Mouse (Mus musculus) cerebellum, postnatal 14 days (tissue): ENCODE data around the gene Pcgf1.

Source experiments
- DNase-seq, 2 experiments: peaks; one replicate each; pipeline ENCODE4 v3.0.0; 2021; ENCODE audit warnings: mixed read lengths in 2 of 2

The Pcgf1 gene

GRCm38 (mm10) chr6:83103130-83103650 lies 25.5 kb downstream of the Pcgf1 start:
- DNase-seq: no peak

DNA sequence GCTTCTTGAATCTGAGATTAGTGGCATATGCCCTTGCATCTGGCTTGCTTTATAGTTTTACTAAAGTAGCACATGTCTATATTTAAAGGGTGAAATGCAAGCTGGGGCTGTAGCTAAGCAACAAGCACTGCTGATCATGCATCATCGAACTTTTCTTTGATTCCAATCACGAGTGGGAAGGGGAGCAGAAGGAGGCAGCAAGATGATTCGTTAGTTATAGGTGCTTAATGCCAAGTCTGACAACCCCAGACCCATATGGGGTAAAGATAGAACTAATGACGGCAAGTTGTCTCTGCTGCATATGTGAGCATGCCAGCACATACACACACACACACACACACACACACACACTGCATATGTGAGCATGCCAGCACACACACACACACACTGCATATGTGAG lies 26.5 kb downstream of the Pcgf1 start:
- no peak for DNase-seq

DNA sequence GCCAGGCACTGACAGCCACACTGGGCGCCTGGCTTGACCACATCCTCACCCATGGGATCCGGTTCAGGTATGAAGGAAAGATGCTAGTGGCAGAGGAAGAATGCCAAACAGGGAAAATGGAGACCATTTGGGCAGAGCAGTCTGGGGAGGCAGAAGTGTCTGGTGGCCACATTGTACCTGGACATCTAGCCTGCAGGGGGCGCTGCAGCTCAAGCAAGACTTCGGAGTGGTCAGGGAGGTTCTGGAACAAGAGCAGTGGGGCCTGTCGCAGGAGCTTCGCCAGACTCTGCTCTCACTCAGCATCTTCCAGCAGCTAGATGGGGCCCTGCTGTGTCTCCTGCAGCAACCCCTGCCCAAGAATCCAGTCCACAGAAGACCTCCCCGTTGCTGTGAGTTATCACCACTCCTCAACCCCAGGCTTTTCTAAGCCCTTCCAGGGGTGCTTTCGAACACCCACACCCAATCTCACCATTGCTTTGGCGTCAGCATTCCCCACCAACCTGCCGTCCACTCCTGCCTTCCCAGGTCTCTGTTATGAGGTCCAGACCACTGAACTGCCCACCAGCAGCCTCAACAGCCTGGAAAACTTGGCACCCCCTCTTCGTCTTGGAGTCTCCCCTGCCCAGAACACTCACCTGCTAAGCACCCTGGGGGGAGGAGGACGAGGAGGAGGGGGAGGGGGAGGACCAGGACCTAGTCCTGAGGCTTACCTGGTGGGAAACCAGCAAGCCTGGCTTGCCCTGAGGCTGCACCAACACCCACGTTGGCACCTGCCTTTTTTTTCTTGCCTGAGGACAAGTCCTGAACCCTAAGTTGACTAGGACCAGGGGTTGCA lies 30.1 kb downstream of the Pcgf1 start:
- peak; percentile 75 to 93 for DNase-seq

DNA sequence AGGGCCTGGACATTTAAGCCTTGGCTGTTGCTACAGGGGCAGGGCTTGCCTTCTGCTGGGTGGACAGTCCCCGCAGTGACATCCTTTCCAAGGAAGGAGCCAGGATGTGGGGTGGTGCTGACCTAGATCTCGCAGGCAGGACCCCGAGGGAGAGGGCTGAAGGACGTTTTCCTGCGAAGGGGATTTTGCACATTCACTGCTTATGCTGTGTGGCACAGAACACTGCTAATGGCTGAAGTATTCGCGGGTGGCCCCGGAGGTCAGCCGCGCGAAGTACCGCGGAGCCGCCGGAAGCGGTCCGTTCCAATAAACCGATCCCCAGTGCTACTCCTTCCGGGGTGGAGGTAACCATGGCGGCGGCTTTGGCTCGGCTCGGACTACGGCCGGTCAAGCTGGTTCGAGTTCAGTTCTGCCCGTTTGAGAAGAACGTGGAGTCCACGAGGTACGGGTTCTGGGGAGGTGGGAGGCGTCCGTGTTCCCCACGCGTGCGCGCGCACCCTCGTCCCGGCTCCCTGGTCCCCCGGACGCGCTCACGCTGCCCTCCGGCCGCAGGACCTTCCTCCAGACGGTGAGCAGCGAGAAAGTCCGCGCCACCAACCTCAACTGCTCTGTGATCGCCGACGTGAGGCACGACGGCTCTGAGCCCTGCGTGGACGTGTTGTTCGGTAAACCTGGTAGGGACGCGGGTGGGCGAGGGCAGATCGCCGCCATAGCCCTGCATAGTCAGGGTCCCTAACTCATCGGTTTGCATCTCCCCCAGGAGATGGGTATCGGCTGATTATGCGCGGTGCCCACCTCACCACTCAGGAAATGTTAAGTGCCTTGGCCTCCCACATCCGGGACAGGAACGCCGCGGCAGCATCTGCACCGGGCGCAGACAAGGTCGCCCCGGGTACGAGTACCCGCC lies 31.3 kb downstream of the Pcgf1 start, which contains the start of gene Mrpl53:
Gene Mrpl53 (plus strand): TSS at position 279 of the 907 bp plus-strand sequence.
- DNase-seq: peak; percentile 88 to 89

DNA sequence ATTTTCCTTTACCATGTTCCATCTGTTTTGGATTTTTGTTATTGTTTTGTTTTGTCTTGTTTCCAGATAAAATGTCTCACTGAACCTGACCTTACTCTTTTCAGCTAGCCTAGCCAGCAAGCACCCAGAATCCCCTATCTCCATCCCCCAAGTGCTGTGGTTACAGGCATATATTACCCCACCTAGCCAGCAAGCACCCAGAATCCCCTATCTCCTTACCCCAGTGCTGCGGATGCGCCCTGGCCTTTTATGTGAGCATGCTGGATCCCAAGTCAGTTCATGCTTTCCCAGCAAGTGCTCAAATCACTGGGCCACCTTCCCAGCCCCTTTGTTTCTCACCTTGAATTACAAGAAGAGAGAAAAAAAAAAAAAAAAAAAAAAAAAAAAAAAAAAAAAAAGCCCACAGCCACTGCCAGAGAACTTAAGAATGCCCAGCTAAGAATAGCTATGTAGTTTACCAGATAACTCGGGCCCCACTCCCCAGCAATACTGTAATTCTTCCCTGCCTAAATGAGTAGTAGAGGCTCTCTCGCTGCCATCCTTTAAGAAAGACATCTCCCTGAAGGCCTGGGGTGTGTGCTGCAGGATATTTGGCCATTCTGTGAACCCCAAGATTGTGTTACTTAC lies 34.0 kb downstream of the Pcgf1 start:
- DNase-seq: no peak

- peak; percentile 94 to 95 for DNase-seq
These were observed 37.5 kb downstream of the Pcgf1 start, which contains the start of gene Mogs for GRCm38 (mm10) chr6:83115011-83115671. Mogs (plus strand) TSS chr6:83115496.

DNA sequence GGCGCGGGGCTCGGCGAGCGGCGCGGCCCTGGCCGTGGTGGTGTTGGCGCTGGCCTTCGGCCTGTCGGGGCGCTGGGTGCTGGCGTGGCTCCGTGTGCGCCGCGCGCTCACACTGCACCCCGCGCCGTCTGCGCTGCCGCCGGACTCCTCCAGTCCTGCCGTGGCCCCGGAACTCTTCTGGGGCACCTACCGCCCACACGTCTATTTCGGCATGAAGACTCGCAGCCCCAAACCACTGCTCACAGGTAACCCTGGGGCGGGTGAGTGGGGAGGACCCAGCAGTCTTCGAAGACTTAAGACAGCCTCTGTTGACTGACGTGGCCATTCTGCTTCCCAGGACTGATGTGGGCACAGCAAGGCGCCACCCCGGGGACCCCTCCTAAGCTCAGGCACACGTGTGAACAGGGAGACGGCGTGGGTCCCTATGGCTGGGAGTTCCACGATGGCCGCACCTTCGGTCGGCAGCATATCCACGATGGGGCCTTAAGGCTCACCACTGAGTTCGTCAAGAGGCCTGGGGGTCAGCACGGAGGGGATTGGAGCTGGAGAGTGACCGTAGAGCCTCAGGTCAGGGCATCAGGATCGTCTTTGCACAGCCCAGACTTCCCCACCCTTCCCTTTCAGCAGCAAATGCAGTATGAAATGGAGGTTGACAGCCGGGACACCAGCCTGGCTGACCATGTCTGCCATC lies 38.2 kb downstream of the Pcgf1 start:
- peak in 1 of 2 experiments; percentile 46 for DNase-seq

- no peak for DNase-seq
These were observed 38.9 kb downstream of the Pcgf1 start for GRCm38 (mm10) chr6:83116373-83117164.

- no peak for DNase-seq
These were observed 39.4 kb downstream of the Pcgf1 start for GRCm38 (mm10) chr6:83117165-83117438.

- DNase-seq: no peak
These were observed 39.9 kb downstream of the Pcgf1 start for GRCm38 (mm10) chr6:83117616-83118015.

DNA sequence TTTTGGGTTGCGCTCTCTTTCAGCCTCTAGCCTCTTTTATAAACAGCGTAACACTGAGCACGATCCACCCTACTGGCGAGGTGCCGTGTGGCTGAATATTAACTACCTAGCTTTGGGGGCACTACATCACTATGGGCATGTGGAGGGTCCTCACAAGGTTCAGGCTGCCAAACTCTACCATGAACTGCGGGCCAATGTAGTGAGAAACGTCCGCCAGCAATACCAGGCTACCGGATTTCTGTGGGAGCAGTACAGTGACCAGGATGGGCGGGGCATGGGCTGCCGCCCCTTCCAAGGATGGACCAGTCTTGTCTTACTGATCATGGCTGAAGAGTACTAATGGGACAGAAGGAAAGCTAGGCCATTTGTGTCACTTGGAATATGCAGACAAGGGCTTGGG lies 40.7 kb downstream of the Pcgf1 start:
- no peak for DNase-seq

DNA sequence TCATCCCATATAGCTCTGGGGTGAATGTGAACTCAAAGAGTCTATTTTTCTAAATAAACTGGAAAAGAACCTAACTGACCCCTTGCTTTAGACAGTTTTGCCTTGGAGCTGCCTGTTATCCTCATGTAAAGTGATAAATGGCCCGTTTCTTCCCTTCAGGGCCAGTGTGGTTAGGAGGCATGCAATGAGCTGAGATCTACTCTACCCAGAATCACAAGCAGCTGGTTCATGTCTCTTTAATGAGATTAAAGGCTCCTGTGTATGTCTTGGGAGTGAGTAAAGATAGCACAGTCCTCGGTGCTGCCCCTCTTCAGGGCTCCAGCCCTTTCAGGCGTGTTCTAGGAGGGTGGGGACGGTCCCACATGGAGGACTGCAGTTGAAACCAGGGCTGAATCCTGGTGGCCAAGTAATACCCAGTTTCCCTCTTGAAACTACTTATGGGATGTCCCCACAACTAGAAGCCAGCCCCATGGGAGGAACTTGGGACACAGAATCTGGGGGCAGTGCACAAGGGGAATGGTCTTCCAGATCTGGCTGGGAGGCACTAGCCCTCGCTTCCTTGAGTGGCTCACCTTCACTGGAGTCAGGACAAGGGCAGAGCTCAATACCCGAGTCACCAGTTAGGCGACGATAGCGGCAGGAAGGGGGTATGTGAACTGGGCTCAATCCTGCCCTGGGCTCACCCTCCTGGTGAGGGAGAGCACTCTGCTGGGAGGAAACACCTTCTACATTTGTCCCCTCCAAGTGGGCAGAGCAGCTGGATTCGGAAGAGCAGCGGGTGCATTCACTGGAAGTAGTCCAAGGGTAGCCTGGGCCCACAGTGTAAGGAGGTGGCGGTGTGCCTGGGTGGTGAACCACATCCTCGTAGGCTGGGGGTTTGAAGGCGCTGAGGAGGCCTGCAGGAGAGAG lies 41.4 kb downstream of the Pcgf1 start:
- no peak for DNase-seq

DNA sequence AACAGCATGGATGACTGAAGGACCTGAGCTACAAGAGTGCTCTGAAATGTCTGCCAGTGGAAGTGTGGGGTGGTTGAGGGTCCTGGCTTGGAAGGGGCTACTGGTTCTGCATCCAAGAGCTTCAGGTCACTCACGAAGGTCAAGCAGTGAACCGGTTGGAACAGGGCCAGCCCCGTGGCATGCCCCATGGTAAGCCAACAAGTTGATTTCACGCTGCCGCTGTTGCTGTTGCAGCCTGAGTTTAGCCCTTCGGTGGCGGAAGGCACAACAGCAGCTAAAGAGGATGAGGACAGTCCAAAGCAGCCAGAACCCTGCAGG lies 42.0 kb downstream of the Pcgf1 start:
- DNase-seq: peak in 1 of 2 experiments; percentile 58

DNA sequence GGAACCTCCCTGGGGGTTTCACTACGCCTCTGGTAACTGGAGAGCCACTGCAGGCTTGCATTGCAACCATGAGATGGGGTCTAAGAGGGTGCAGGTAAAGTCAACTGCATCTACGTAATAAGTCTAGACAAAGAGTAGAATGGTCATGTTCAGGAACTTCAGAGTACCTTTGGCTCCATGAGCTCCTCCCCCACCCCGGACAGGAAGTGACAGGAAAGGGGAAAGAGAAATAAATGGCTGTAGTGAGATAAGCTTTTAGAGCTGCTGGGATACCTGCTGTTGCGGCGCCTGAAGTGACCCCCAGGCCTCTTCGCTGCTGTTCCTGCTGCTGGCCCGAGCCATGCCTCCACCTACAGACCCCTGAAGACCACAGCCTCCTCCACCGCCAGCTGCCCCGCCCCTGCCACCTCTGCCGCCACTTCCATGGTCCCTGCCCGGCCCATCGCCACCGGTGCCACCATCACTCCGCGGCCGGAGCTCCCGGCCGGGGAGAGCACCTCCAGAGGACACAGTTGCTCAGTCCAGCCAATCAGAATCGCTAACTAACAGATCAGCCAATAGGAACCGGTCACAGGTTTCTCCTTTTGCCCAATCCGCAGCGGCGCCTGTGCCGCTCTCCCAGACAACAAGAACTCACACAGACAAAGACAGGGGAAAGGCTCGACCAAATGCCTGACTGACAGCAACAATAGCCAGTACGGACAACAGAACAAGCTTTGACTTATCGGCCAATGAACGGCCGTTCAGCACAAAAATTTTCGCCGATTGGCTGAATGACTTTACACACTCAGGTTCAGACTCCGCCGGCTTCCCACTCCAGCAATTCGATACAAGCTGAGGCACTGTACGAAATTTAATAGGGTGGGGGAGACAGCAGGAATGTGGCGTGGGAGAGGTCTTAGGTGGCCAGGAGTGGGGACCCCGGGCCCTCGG lies 43.5 kb downstream of the Pcgf1 start, which contains the start of gene Wbp1:
Gene Wbp1 (minus strand): TSS at position 630 of the 933 bp plus-strand sequence.
- peak; percentile 92 to 94 for DNase-seq

GRCm38 (mm10) chr6:83121863-83122710 lies 44.4 kb downstream of the Pcgf1 start:
- peak in 1 of 2 experiments; percentile 66 for DNase-seq

DNA sequence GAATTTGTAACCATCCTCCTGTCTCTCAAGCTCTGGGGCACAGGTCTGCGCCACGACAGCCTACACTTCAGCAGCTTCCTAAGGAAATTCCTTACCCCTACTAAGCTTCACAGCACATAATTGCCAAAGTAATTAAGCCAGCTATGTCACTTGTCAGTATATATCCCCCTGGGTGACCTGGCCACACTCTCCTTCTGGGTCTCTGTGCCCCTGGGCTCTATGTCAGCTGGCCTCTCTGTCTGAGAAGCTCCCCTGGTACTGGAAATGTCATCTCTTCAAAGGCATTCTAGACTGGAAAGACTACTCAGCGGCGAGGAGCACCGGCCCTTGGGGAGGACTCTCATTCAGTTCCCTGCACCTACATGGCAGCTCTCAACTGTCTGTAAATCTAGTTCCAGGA lies 45.3 kb downstream of the Pcgf1 start:
- no peak for DNase-seq

DNA sequence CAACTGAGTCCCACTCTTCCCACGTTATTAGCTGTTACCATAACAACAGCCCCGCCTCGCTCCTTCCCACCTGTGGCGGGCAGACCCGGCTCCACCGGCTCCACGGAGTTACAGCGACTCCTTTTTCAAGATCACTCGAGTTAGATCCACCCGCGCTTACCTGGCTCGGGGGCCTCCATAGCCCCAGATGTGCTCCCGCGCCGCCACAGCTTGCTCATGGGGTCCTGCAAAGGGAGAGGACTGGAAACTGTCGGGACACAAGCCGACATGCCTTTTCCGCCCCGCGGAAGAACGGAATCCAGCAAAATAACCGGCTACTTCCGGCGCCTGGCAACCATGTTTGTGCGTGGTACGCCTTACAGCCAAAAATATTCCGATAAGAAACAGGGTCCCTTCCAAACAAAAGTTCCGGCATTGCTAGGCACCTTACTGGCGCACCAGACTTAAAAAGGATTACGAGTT lies 47.2 kb downstream of the Pcgf1 start:
- peak; percentile 93 to 94 for DNase-seq

DNA sequence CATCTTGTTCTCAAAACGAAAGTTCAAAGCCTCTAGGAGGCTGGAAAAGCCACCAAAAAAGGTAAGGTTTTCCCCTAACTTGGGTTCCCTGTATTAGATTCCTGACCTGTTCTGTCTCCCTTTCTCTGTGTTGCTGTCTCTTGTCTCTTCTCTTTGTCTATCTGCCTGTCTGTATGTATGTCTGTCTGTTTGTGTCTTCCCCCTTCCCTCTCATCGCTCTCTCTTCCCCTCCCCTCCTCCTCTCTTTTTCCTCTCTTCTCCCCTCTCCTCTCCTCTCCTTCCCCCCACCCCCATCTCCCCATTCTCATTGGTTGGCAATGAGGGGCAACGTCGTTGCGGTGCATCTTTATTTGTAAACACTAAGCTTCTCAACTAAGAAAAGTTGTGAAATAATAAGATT lies 47.7 kb downstream of the Pcgf1 start, which contains the start of gene Ino80b:
Gene Ino80b (minus strand): TSS at position 101 of the 400 bp plus-strand sequence.
- DNase-seq: no peak
